Mouse (Mus musculus) embryonic facial prominence, embryonic 13.5 days (tissue): Measurements from ENCODE around the gene Mrap2. TPM values are rescaled to one million over a fixed set of nuclear protein-coding genes. Genes with fewer than 3 reads are reported as not detected.
"Not testable (repeated sequence)": the region's sequence is repeated elsewhere in the genome, so short reads cannot be mapped to it uniquely, and the experiment has no call there.

Experiments used
- ATAC-seq: fragments of 200-750 bp; cut with Nextera tagmentation; 2 replicates; pipeline ENCODE4 v1.8.0; 2017; ENCODE audit warnings: low read depth; ENCODE audit not compliant: insufficient number of reproducible peaks, insufficient read depth, low FRiP score, low TSS enrichment
- H3K27ac ChIP-seq: fragments of 300-500 bp; sonication (generic); 2 replicates; pipeline ENCODE4 v1.5.1; 2015; ENCODE audit warnings: moderate library complexity, mild to moderate bottlenecking, inconsistent platforms
- H3K27me3 ChIP-seq: fragments of 300-500 bp; sonication (generic); 2 replicates; pipeline ENCODE4 v1.6.1; 2015; ENCODE audit warnings: mild to moderate bottlenecking, inconsistent platforms
- H3K36me3 ChIP-seq: fragments of 300-500 bp; sonication (generic); 2 replicates; pipeline ENCODE4 v1.6.1; 2015; ENCODE audit warnings: mild to moderate bottlenecking, inconsistent platforms
- H3K4me1 ChIP-seq: fragments of 300-500 bp; sonication (generic); 2 replicates; pipeline ENCODE4 v1.6.1; 2015; ENCODE audit warnings: inconsistent platforms
- H3K4me2 ChIP-seq: fragments of 300-500 bp; sonication (generic); 2 replicates; pipeline ENCODE4 v1.6.1; 2015; ENCODE audit warnings: moderate library complexity, mild to moderate bottlenecking, inconsistent platforms
- H3K4me3 ChIP-seq: fragments of 300-500 bp; sonication (generic); 2 replicates; pipeline ENCODE4 v1.5.1; 2015; ENCODE audit warnings: mild to moderate bottlenecking, inconsistent platforms
- H3K9ac ChIP-seq: fragments of 300-500 bp; sonication (generic); 2 replicates; pipeline ENCODE4 v1.6.1; 2015; ENCODE audit warnings: mild to moderate bottlenecking, inconsistent platforms
- H3K9me3 ChIP-seq: fragments of 300-500 bp; sonication (generic); 2 replicates; pipeline ENCODE4 v1.6.1; 2016; ENCODE audit warnings: inconsistent platforms
- WGBS: fragments of 180-500 bp; shearing (Covaris S2); methylation state at CpG from one replicate; pipeline ENCODE4 v1.1.7; 2015; ENCODE audit warnings: mixed read lengths; 5-methylcytosine and 5-hydroxymethylcytosine counted together
- polyA plus RNA-seq: library from polyadenylated mRNA; unstranded; fragments of >200 nt; fragmentation: Nextera tagmentation; extraction: Ambion mirVana; gene quantifications from 2 replicates; pipeline ENCODE4 v1.2.1, GENCODE M21; 2015

Mrap2 gene
- 0.10 and 0.36 TPM in 2 replicates for polyA plus RNA-seq

DNA sequence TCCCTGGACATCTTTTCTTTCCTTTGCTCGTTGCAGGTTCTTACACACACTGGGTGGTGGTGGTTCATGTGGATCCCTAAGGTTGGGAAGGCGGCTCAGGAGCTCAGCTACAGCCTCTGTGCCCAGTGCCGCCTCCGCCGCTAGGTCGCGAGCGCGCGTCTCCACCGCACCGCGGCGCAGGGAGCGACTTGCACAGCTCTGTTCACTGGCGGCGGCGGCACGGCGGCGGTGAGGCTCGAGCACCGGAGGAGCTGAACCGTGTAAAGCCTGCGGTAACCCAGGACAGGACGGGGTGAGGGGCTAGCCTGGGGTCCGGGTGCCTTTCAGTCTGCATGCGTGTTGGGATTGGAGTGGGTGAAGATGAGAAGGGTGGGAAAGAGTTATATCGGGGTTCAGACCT, at the start of gene Mrap2:
Gene Mrap2 (plus strand): TSS at position 201 of the 400 bp plus-strand sequence.
- Histone ChIP-seq H3K4me2 (peak within 1 kb of the TSS; percentile 65), H3K9ac (peak within 1 kb of the TSS; percentile 32; the same call in 1 of the 2 replicates), H3K36me3 (no peaks in the 10 kb centered on the region), H3K9me3 (no peaks in the 10 kb centered on the region), H3K27me3 (peaks cover 41% of the 10 kb centered on the region), H3K4me3 (peak within 1 kb of the TSS; percentile 40), H3K4me1 (peaks cover 16% of the 10 kb centered on the region), H3K27ac (no peak within 1 kb of the TSS)
- 2% methylated on average over 29 of the region's 29 CpGs for WGBS
- ATAC-seq: peak; percentile 56; the same call in 1 of the 2 replicates

DNA sequence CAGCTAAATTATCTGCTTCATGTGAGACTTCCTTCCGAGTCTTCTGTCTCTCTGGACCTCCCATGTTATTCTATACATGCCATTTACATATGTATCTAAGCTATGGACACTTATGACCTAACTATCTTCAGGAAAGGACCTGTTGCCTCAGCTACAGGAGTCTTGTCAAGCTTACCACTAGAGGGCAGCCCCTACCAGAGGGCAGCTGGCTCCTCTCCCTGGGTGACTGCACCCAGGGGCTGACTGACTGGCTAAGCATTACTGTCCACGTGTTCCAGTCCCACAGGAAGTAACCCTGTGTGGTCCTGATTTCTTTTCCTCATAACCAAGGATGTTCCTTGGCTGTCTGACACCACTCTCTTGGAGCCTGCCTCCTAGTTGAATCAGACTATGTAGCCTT, 46.1 kb upstream of the Mrap2 start:
- H3K9me3 ChIP-seq: no peaks in the 10 kb centered on the region
- no peaks in the 10 kb centered on the region for H3K36me3 ChIP-seq
- 55% methylated on average over 2 of the region's 2 CpGs for WGBS

DNA sequence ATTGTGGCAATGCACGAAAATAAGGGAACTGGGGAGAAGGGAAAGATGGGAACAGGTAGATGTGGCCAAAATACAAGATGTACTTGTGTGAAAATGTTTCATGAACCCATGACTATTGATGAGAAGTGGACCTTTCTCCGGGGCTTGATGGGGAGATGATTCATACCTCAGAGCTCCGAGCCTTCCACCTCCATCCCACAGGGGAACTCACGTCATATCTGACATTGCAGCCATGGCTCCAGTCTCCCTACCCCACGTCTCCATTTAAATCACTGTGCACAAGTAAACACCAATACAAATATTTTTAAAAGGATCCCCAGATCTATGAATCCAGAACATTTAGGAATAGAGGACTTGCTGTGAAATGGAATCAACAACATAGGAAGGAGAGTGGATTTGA, 29.1 kb upstream of the Mrap2 start:
- Histone ChIP-seq H3K27ac (no peak overlapping the region), H3K4me2 (no peak overlapping the region), H3K4me3 (no peak overlapping the region), H3K27me3 (no peaks in the 10 kb centered on the region), H3K9ac (no peak overlapping the region), H3K4me1 (no peaks in the 10 kb centered on the region), H3K9me3 (no peaks in the 10 kb centered on the region), H3K36me3 (no peaks in the 10 kb centered on the region)
- ATAC-seq: no peak
- 80% methylated on average over 5 of the region's 5 CpGs for WGBS

More for the DNA sequence above, 46.1 kb upstream of the Mrap2 start:
- no peak for ATAC-seq
- Histone ChIP-seq H3K4me3 (no peak overlapping the region), H3K27ac (no peak overlapping the region), H3K4me2 (no peak overlapping the region), H3K27me3 (no peaks in the 10 kb centered on the region), H3K9ac (no peak overlapping the region), H3K4me1 (no peaks in the 10 kb centered on the region)

DNA sequence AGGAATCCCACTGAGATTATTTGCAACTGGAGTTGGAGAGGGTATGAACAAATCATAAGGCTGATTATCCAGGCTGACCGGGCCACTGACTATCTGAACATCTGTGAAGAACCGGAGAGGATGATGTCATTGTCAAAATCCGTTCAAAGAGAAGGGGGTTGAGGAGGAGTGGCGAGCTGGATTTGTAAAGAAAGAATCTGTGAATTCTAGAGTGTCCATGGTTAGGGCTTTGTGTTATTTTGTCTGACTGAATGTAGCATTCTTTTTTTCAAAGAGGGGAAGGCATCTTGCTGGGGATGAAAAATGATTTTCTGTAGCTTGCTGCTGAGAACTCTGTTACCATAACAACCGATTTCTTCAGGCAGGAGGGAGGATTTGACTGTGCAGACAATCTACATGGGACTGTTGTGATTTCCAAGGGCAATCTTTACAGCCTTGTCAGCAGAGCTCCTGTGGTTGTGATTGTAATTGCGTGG, 28.6 kb upstream of the Mrap2 start:
- Histone ChIP-seq H3K27ac (no peak overlapping the region), H3K36me3 (no peaks in the 10 kb centered on the region), H3K4me2 (no peak overlapping the region), H3K9ac (no peak overlapping the region), H3K4me3 (no peak overlapping the region), H3K27me3 (no peaks in the 10 kb centered on the region), H3K9me3 (no peaks in the 10 kb centered on the region), H3K4me1 (no peaks in the 10 kb centered on the region)
- 57% methylated on average over 6 of the region's 6 CpGs for WGBS
- ATAC-seq: no peak

DNA sequence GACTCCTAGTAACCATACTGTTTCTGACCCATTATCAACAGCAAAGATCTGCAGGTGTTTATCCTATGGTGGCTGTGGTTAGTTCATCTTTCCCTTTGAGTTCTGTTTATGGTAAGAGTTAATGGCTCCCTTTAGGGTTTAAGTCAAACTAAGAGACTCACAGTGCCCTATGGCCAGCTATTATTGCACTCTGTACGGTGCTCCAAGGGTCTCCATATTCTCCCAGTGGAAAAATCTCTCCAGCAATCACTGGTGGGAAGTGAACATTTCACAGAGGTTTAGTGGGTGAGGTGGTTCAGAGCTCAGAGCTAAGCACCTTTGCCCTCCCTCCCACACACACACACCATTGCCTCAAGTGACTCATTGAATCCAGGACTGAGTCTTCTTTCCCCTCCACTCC, 28.1 kb upstream of the Mrap2 start:
- Histone ChIP-seq H3K27me3 (no peaks in the 10 kb centered on the region), H3K9me3 (no peaks in the 10 kb centered on the region), H3K36me3 (no peaks in the 10 kb centered on the region), H3K4me2 (no peak overlapping the region), H3K4me1 (no peaks in the 10 kb centered on the region), H3K27ac (no peak overlapping the region), H3K9ac (no peak overlapping the region), H3K4me3 (no peak overlapping the region)
- 79% methylated on average over 1 of the region's 1 CpGs for WGBS
- no peak for ATAC-seq

DNA sequence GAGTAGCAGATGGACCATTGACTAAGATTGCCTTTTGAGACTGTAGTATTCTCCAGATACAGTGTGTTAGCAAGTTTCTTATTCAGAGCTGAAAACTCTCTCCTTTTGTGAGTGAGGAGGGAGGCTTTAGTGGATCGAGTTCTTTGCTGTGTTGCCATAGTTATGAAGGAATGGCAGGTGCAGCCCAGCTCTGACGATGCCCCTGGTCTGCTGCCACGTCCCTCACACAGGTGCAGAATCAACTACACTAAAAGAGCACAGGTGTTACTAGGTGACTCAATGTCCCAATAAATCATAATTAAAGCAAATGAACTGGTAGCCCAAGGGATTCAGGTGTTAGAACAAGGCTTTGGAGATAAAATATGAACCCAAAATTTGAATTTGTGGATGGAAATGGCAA, 25.1 kb upstream of the Mrap2 start:
- Histone ChIP-seq H3K4me2 (no peak overlapping the region), H3K27me3 (no peaks in the 10 kb centered on the region), H3K27ac (no peak overlapping the region), H3K36me3 (no peaks in the 10 kb centered on the region), H3K9ac (no peak overlapping the region), H3K4me1 (peaks cover 7% of the 10 kb centered on the region), H3K9me3 (no peaks in the 10 kb centered on the region), H3K4me3 (no peak overlapping the region)
- WGBS: 80% methylated on average over 3 of the region's 3 CpGs
- ATAC-seq: no peak

DNA sequence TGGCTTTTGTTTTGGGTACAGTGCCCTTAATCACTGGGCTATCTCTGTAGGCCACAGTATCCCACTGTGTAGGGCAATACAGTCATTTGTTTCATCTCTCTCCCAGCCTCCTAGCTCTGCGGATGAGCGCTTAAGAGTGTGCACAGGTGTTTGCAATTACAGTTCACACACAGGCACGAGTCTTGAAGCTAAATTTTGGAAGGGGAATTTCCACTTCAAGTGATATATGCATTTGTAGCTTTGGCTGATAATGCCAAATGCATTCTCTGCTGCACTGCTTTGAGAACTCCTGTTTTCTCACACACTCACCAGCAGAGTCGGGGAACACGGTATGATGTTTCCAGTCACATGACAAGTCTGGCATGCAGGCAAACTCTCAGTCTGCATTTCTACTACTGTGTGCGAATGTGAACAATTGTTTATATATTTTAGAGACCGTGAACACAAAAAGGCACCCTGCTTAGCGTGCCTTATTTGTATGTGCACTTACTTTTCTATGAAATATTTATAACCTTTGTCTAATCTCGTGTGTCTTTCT, 22.1 kb upstream of the Mrap2 start:
- H3K27ac ChIP-seq: no peak overlapping the region
- no peaks in the 10 kb centered on the region for H3K9me3 ChIP-seq
- no peaks in the 10 kb centered on the region for H3K36me3 ChIP-seq
- no peak overlapping the region for H3K9ac ChIP-seq
- ATAC-seq: no peak
- 40% methylated on average over 9 of the region's 9 CpGs for WGBS
- no peaks in the 10 kb centered on the region for H3K27me3 ChIP-seq
- no peak overlapping the region for H3K4me2 ChIP-seq
- peaks cover 7% of the 10 kb centered on the region for H3K4me1 ChIP-seq
- no peak overlapping the region for H3K4me3 ChIP-seq

DNA sequence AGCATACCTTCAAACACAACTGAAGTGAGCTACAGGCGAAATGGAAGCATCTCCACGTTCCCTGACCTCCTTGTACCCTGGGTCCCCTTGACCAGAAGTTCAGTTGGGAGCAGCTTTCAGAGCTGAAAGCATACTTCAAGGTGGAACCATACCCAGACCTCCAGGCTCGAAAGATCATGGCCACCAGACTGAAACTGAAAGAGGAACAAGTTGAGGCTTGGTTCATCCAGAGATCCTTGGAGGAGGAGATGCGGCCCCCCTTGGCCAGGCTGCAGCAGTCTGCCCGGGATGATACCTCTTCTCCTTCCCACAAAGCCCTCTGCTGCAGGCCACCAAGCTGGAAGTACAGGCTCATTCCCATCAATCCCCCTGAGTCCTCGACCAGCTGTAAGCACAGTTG, 17.1 kb upstream of the Mrap2 start:
- not testable (repeated sequence) for H3K4me3 ChIP-seq, ATAC-seq

DNA sequence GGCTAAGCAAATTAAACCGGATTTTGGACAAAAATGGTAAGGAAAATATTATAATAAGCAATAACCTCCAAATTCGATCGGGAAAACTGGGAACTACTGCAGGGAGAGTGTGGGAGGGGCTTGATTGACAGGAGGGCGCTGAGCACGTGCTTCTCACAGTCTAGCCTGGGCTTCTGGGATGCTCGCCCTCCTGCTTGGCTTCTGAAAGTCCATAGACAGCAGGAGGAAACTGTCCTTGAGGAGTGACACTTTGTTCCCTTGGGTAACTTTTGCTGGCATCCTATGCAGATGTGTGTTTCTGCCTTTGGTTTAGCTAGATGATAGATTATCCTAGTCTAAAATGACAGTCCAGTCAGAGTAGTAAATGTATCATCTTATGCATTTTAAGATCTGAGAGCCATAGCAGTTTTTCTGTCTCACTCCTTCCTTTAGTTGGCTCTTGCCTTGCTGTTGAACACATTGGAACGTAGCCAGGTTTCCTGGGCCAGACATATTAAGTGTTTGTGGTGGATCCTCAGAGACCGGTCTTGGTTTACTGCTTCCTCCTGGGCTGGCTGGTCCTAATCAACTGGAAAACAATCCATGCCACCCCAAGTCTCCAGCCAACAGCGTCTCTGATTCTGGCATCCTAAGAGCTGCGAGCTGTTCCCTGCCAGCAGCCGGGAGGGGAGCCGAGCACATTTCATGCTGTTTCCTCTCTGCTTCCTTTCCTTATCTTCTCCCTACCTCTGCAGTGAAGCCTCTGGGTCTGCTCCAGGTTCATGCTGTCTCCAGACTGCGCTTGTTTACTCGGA, 8.1 kb upstream of the Mrap2 start:
- H3K27ac ChIP-seq: no peak overlapping the region
- H3K9ac ChIP-seq: no peak overlapping the region
- WGBS: 43% methylated on average over 14 of the region's 14 CpGs
- no peaks in the 10 kb centered on the region for H3K36me3 ChIP-seq
- ATAC-seq: no peak
- H3K4me2 ChIP-seq: no peak overlapping the region
- H3K27me3 ChIP-seq: peaks cover 3% of the 10 kb centered on the region; the same call in 1 of the 2 replicates
- peaks cover 8% of the 10 kb centered on the region for H3K4me1 ChIP-seq
- no peaks in the 10 kb centered on the region for H3K9me3 ChIP-seq
- no peak overlapping the region for H3K4me3 ChIP-seq

More for the DNA sequence above, 17.1 kb upstream of the Mrap2 start:
- H3K4me1 ChIP-seq, H3K27me3 ChIP-seq, H3K4me2 ChIP-seq, H3K27ac ChIP-seq, H3K9me3 ChIP-seq, H3K9ac ChIP-seq, H3K36me3 ChIP-seq: not testable (repeated sequence)
- 74% methylated on average over 6 of the region's 6 CpGs for WGBS

DNA sequence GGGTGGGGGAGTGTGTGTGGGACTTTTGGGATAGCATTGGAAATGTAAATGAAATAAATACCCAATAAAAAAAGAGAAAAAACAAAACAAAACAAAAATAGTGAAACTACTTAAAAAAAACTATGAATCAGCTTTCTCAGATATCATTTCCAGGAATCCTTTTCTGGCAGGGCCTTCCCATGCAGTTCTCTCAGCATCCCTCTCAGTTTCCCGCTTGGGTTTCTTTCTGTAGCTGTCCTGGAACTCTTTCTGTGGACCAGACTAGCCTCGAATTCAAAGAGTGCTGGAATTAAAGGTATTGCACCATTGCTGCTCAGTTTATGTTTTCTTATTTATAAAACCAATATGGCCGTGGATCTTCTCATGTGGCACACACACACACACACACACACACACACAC, 1.0 kb upstream of the Mrap2 start:
- Histone ChIP-seq H3K27ac (no peak overlapping the region), H3K4me1 (peaks cover 16% of the 10 kb centered on the region), H3K36me3 (no peaks in the 10 kb centered on the region), H3K9me3 (no peaks in the 10 kb centered on the region), H3K27me3 (peaks cover 41% of the 10 kb centered on the region), H3K9ac (no peak overlapping the region), H3K4me2 (no peak overlapping the region), H3K4me3 (no peak overlapping the region)
- no peak for ATAC-seq
- 78% methylated on average over 3 of the region's 3 CpGs for WGBS

DNA sequence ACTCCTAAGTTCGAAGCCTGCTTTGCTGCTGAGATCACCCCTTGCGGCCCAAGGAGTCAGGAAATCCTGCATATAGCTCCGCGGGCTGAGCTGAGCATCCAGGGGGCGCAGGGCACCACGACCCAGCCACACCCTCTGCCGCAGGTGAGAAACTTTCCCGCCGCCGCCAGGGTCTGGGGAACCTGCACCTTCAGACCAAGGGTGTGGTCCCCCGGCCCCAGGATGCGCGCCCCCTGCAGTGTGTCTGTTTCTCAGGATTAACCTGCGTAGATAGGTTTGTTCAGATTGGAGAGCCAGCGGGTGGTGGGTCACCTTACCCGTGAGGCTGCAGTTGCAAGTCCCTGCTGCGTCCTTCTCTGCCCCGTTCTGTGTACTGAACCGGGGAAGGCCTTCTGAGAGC, 426 bp downstream of the Mrap2 start:
- peaks cover 16% of the 10 kb centered on the region for H3K4me1 ChIP-seq
- H3K36me3 ChIP-seq: no peaks in the 10 kb centered on the region
- no peaks in the 10 kb centered on the region for H3K9me3 ChIP-seq
- H3K4me2 ChIP-seq: peak overlapping the region; percentile 65
- H3K4me3 ChIP-seq: peak overlapping the region; percentile 40
- peak overlapping the region; percentile 32; the same call in 1 of the 2 replicates for H3K9ac ChIP-seq
- ATAC-seq: no peak
- H3K27ac ChIP-seq: no peak overlapping the region
- peaks cover 41% of the 10 kb centered on the region for H3K27me3 ChIP-seq
- 1% methylated on average over 19 of the region's 19 CpGs for WGBS

DNA sequence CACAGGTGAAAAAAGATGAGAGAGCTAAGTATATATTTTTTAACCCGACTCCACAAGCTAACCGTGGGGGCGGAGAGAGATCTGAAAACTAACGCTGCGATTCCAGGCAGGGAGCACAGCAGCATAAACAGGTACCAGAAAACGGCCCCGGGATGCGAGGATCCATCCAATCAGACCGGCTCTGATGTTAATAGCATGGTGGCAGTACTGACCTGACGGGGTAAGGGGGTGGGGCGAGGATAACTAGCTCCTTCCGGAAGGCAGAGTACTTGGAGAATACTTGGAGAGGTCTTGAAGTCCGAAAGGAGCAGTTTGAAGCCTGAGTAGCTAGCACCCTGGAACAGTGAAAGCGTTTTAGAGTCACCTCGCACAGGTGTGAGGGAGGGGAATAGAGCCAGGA, 1.1 kb downstream of the Mrap2 start:
- Histone ChIP-seq H3K27ac (no peak overlapping the region), H3K36me3 (no peaks in the 10 kb centered on the region), H3K9ac (no peak overlapping the region), H3K4me1 (peaks cover 16% of the 10 kb centered on the region), H3K4me3 (peak overlapping the region; percentile 40), H3K4me2 (peak overlapping the region; percentile 65), H3K9me3 (no peaks in the 10 kb centered on the region), H3K27me3 (peaks cover 41% of the 10 kb centered on the region)
- WGBS: 3% methylated on average over 15 of the region's 15 CpGs
- no peak for ATAC-seq
